Mouse (Mus musculus) ovary, adult 2 months (tissue): Measurements from ENCODE around the gene Kbtbd4. TPM values are rescaled to one million over a fixed set of nuclear protein-coding genes. Genes with fewer than 3 reads are reported as not detected.

Source experiments
- polyA plus RNA-seq: library from polyadenylated mRNA; depleted of rRNA; stranded (reverse); fragments of >200 nt; gene quantifications from 2 replicates; pipeline ENCODE4 v1.2.3, GENCODE M21; 2012; rRNA removed

Kbtbd4 gene
- polyA plus RNA-seq = 23.7 and 26.8 TPM in 2 replicates

DNA sequence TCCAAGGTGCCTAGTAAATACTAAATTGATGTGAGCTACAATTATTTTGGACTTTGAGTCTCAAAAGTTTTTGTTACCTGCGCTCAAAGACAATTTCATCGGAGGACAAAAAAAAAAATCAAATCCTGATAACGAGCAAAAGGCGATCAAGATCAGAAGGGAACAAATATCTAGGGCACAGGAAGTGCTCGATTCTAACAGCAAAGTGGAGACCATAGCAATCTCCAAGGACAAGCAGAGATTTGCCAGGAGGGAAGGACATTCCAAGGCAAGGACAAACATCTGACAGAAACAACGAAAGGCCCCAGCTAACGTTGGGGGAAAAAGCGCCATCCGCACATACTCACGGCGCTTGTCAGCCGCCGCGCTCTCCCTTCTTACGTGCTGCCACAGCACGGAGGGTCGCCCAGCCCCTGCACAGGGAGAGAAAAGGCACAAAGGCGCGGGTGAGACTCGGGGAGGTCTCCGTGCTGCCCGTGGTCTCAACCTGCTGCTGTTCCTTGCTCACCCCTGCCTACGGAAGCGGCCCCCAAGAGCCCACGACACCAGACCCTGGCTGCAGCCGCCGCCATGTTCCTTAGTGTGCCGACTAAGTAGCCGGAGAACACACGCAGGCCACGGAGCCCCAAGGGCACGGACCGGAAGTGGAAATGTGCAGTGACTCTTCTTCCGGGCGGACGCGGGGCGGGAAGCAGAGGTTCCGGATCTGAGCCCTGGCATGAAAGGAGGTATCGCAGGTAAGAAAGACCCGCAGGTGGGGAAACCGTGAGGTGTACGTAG is at the start of gene Kbtbd4, which contains the start of gene Ndufs3:
Gene Kbtbd4, plus strand, starts transcription at position 665 of the 780 bp plus-strand sequence.
Gene Ndufs3, minus strand, starts transcription at position 752 of the 780 bp plus-strand sequence.

DNA sequence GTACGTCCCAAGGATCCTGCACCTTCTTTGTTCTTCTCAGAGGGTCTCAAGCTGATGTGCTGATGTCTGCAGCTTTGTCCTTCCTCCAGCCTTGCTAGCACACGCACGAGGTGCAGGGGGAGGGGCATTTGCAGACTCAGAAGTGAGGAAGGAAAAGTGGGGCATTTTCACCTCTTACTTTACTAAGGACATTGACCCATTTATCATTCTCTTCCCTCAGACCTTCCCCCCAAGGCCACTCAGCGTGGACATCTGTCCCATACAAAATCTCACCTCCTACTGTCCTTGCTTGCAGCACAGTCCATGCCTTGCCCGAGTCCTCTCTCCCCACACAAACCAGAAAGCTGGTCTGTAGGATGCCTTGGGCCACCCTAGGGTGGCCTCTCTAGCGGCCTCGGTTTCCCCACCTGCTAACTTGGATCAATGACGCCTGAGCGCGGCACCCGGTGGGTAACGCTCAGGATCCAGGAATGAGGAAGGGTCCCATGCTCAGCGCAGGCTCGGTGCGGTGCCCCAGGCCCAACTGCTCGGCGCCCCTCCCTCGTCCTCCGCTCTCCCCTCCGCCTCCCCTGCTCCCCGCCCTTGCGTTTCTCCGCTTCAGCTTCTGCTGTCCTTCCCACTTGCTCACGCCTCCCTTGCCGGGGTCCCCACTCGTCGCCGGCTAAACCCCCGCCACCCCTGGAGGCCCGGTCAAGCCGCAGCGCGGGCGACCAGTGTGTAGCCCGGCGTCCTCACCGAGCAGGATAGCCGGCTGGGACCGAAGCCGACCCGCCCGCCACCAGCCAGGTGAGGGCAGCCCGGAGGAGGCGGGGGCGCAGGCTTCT is 19.1 kb upstream of the Kbtbd4 start, which contains the start of gene C1qtnf4:
Gene C1qtnf4, plus strand, starts transcription at position 643 of the 824 bp plus-strand sequence.

DNA sequence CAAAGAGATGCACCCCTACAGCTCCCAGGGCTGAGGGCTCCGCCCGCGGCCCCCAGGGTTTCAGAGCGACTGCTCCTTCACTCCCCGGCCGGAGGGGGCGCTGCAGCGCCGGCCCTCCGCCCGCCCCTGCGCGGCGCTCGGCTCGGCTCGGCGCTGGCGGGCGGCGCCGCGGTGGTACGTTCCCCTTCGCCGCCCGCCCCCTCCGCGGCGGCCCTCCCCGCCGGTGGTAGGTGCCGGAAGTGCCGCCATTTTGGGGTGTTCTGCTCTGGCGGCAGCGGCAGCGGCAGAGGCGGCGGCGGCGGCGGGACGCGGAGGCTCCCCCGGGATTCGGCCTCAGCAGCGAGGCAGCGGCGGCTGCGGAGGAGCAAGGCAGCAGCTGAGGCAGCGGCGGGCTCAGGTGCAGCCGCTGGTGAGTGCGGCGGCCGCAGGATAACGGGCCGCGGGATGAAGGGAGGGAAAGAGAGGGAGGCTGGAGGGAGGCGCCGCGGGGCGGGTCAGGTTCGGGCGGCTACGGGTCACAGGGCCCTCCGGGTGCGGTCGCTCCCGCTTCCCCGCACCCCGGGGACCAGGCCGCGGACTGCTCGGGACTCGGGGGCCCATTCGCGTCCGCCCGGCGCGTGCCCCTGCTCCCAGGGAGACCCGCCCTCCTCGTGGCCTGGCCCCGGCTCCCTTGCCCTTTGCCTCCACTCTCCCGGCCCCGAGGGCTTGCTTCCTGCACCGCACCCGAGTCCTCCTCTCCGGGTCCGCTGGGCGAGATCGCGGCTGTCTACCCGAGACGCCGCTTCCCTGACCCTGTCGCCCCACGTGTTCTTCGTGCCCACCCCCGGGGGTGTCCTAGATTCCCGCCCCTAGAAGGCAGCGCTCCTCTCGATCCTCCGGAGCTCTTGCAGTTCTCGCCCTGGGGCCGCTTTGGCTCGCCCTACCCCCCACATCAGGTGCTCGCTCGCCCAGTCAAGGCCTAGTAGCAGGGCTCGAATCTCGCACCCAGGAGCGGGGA is 36.0 kb downstream of the Kbtbd4 start, which contains the start of gene Celf1:
Gene Celf1, plus strand, starts transcription at position 150 of the 997 bp plus-strand sequence.

Other genes starting within 250 kb of the Kbtbd4 start
- 5.3 and 9.2 TPM in 2 replicates for gene Nup160, start 227.5 kb upstream of the Kbtbd4 start, polyA plus RNA-seq
- 30.5 and 36.9 TPM in 2 replicates for gene Fnbp4, start 159.4 kb upstream of the Kbtbd4 start, polyA plus RNA-seq
- gene Agbl2, start 122.0 kb upstream of the Kbtbd4 start, polyA plus RNA-seq = 1.3 and 3.2 TPM in 2 replicates
- gene Mtch2, start 57.6 kb upstream of the Kbtbd4 start, polyA plus RNA-seq = 29.7 and 42.1 TPM in 2 replicates
- gene C1qtnf4, start 18.9 kb upstream of the Kbtbd4 start, polyA plus RNA-seq = 16.5 and 19.4 TPM in 2 replicates
- gene Ndufs3, start 87 bp downstream of the Kbtbd4 start, polyA plus RNA-seq = 134 and 165 TPM in 2 replicates
- 49.9 and 75.3 TPM in 2 replicates for gene Celf1, start 35.6 kb downstream of the Kbtbd4 start, polyA plus RNA-seq
- 11.2 and 11.7 TPM in 2 replicates for gene Rapsn, start 130.9 kb downstream of the Kbtbd4 start, polyA plus RNA-seq
- 106 and 121 TPM in 2 replicates for gene Psmc3, start 149.3 kb downstream of the Kbtbd4 start, polyA plus RNA-seq
- 86.0 and 100 TPM in 2 replicates for gene Slc39a13, start 165.7 kb downstream of the Kbtbd4 start, polyA plus RNA-seq
- 20.2 and 34.1 TPM in 2 replicates for gene Spi1, start 177.7 kb downstream of the Kbtbd4 start, polyA plus RNA-seq
- 8.8 and 14.9 TPM in 2 replicates for gene Mybpc3, start 213.4 kb downstream of the Kbtbd4 start, polyA plus RNA-seq